Mouse (Mus musculus): Measurements from ENCODE around the gene Ext2.

The Ext2 gene

GRCm38 (mm10) chr2:93677231-93677630, 145.1 kb downstream of the Ext2 start:
- DNase-seq (ENCODE audit: low spot score), result no peak

- DNase-seq (ENCODE audit: low spot score), result no peak
Measured at GRCm38 (mm10) chr2:93671573-93672184, 150.7 kb downstream of the Ext2 start.

GRCm38 (mm10) chr2:93666146-93666858, 156.1 kb downstream of the Ext2 start:
- no peak for DNase-seq (ENCODE audit: low spot score)

GRCm38 (mm10) chr2:93665472-93665871, 156.9 kb downstream of the Ext2 start:
- no peak for DNase-seq (ENCODE audit: low spot score)

GRCm38 (mm10) chr2:93662240-93662865, 160.0 kb downstream of the Ext2 start:
- DNase-seq (ENCODE audit: low spot score), result no peak

GRCm38 (mm10) chr2:93661096-93661495, 161.3 kb downstream of the Ext2 start:
- no peak for DNase-seq (ENCODE audit: low spot score)

- no peak for DNase-seq (ENCODE audit: low spot score)
Measured at GRCm38 (mm10) chr2:93659705-93660308, 162.6 kb downstream of the Ext2 start.

- DNase-seq (ENCODE audit: low spot score), result no peak
Measured at GRCm38 (mm10) chr2:93659004-93659403, 163.4 kb downstream of the Ext2 start.

GRCm38 (mm10) chr2:93654336-93655055, 167.9 kb downstream of the Ext2 start:
- DNase-seq (ENCODE audit: low spot score), result no peak

- no peak for DNase-seq (ENCODE audit: low spot score)
Measured at GRCm38 (mm10) chr2:93649243-93649870, 173.0 kb downstream of the Ext2 start.

GRCm38 (mm10) chr2:93647924-93648575, 174.3 kb downstream of the Ext2 start:
- DNase-seq (ENCODE audit: low spot score), result no peak

- DNase-seq (ENCODE audit: low spot score), result no peak
Measured at GRCm38 (mm10) chr2:93647051-93647923, 175.1 kb downstream of the Ext2 start.

GRCm38 (mm10) chr2:93645626-93646320, 176.6 kb downstream of the Ext2 start:
- DNase-seq (ENCODE audit: low spot score), result no peak

- no peak for DNase-seq (ENCODE audit: low spot score)
Measured at GRCm38 (mm10) chr2:93645197-93645596, 177.2 kb downstream of the Ext2 start.

GRCm38 (mm10) chr2:93644731-93645130, 177.6 kb downstream of the Ext2 start:
- no peak for DNase-seq (ENCODE audit: low spot score)

- DNase-seq (ENCODE audit: low spot score), result no peak
Measured at GRCm38 (mm10) chr2:93644234-93644633, 178.1 kb downstream of the Ext2 start.

GRCm38 (mm10) chr2:93643403-93643780, 179.0 kb downstream of the Ext2 start:
- no peak for DNase-seq (ENCODE audit: low spot score)

- no peak for DNase-seq (ENCODE audit: low spot score)
Measured at GRCm38 (mm10) chr2:93634609-93635008, 187.8 kb downstream of the Ext2 start.

GRCm38 (mm10) chr2:93624665-93625408, 197.5 kb downstream of the Ext2 start:
- DNase-seq (ENCODE audit: low spot score), result no peak
